Mouse (Mus musculus) gastrocnemius, postnatal 14 days (tissue): Measurements from ENCODE around the gene Mast3. TPM values are rescaled to one million over a fixed set of nuclear protein-coding genes. Genes with fewer than 3 reads are reported as not detected.
A peak's percentile ranks its signal among the peaks of the same experiment; 100 is the strongest.

Experiments
- DNase-seq: peaks from one replicate; pipeline ENCODE4 v3.0.0; 2021; ENCODE audit warnings: mixed read lengths
- intact Hi-C: fragments of 180-260 bp; cut with DNase I; formaldehyde crosslinking; loops from one replicate; pipeline ENCODE4 v1.15.1; 2025; ENCODE audit warnings: low total_unique reads
- microRNA-seq, 2 experiments: library from miRNA; unstranded; fragments of <30 nt; microRNA quantifications; one replicate each; pipeline ENCODE4 v1.2.0; 2021
- total RNA-seq, 2 experiments: library from RNA; stranded (reverse); gene quantifications; 2 replicates each; pipeline ENCODE4 v1.2.3; 2021

The Mast3 gene
- total RNA-seq, 2 experiments from 2014 or later = 5.2 to 7.0 TPM

DNA sequence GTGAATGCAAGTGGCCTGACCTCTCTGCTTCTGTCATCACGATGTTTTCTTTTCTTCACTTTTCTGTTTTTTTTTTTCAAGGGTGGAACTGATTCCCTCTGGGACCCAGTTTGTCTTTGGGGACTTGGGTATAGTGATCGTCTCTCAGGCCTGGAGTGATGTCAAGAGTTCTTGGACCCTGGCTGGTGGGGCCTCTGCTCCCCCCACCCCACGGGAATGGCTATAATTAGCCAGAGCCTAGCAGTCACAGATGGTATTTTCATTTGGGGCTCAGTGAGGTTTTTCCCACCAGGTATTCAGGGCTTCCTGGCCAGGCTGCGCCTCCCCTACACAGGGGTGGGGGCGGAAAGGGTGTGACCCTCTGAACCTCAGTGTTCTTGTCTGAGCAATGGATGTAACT, 63.2 kb downstream of the Mast3 start:
- no peak for DNase-seq
- intact Hi-C loops = no loop called here

DNA sequence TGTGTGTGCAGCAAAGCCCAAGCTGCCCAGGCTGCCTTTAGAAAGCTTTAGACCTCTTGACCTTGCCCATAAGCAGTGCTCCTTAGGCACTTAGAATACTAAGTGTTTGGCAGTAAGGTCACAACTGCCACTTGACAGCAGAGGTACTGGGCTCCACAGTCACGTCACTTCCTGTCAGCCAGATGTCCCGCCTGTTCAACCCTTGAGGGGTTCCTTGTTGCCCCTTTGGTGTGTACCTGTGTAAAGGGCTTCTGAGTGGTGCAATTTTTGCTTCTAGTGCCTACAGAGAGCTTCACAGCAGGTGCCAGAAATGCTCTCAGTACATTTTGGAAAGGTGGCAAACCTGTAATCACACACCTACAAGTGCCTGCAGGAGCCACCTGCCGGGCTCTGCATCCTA, 66.6 kb downstream of the Mast3 start:
- intact Hi-C loops = no loop called here
- no peak for DNase-seq

DNA sequence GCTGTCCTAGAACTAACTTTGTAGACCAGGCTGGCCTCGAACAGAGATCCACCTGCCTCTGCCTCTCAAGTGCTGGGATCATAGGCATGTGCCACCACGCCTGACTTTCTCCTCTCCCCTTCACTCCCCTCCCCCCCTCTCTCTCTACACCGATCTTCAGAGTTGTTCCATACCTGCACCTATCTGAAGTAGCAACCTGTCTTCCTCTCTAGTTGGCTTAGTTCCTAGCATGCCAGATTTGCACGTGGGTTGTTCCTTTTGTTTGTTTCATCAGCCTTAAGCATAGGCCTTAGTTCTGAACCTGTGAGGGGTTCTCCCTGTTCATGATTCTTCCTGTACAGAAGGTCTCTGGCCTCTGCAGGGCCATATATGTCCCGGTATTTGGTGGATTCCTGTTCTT, 67.1 kb downstream of the Mast3 start:
- DNase-seq = no peak
- intact Hi-C loops = no loop called here

DNA sequence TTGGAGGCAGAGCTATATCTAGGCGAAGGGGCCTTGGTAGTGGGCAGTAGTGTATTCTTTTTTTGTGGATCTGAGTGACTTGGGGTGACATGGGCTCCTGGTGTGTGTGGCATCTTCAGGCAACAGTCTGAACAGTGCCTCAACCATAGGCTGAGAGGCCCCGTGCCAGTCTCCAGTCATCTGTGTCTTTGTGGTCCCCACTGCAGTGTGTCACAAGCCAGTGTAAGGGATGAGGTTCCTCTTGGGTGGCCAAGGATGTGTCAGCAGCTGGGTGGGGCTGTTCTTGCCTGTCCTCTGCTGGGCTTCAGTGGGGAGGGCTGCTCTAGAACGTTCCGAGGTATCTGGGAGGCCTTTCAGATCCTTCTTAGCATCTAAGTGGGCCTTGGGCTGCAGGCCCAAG, 73.9 kb downstream of the Mast3 start:
- peak; percentile 2 for DNase-seq
- intact Hi-C loops = no loop called here

DNA sequence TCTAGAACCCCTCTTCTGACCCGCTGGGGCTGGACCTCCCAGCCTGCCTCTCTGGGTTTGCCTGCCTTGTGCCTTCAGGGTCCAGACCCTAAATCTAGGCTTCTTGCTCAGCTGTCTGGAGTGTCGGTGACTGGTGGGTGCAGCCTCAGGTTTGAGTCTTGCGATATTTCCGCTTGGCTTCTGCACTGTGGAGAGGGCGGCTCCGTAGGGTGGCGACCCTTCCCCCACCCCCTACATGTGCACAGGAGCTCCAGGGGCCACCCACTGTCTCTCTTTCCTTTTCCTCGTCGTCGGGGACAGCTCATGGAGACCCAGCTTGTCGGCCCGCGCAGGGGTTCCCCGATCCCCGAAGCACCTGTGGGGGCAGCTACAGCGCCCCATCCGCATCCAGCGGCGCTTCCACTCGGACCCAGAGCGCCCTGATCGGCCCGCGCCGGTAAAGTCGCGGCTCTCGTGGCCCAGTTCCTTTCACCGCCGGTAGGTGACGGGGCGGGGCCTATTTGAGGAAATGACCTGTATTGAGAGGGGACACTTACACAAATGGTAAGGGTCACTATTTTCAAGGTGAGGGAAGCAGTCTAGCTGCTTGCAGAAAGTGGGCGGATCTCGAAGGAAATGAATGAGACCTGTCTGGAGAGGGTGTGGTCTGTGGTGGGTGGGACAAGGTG, 74.9 kb downstream of the Mast3 start:
- intact Hi-C loops = loop anchor here (5.0 kb wide), 1 partner anchor 37 kb away; no protein-coding TSS in a partner anchor
- no peak for DNase-seq

Small RNA genes lying within 50 kb of the gene (microRNA-seq; reads per million reads assigned to microRNA genes)
- 0 to 0.64 reads per million in 2 experiments for gene Mir7240

Other genes with a start within 250 kb of the Mast3 start
- gene Isyna1, start 210.7 kb downstream of the Mast3 start, total RNA-seq = 10 to 100 TPM; 18.7 to 24.7 TPM
- 10 to 100 TPM; 22.9 to 25.7 TPM for gene Ssbp4, start 196.2 kb downstream of the Mast3 start, total RNA-seq
- under 1 TPM; 0.53 to 0.88 TPM for gene Lrrc25, start 188.9 kb downstream of the Mast3 start, total RNA-seq
- gene Gdf15, start 172.6 kb downstream of the Mast3 start, total RNA-seq = not detected
- gene Pgpep1, start 144.7 kb downstream of the Mast3 start, total RNA-seq = 10 to 100 TPM; 18.2 to 21.6 TPM
- 10 to 100 TPM; 65.9 to 77.0 TPM for gene Lsm4, start 131.8 kb downstream of the Mast3 start, total RNA-seq
- gene Jund, start 106.1 kb downstream of the Mast3 start, total RNA-seq = 10 to 100 TPM; 73.5 to 87.4 TPM
- under 1 TPM in 1 of 2 experiments, not detected in 1; 0.04 TPM for gene Iqcn, start 101.6 kb downstream of the Mast3 start, total RNA-seq
- gene Gm3336, start 86.5 kb downstream of the Mast3 start, total RNA-seq = not detected
- gene Pde4c, start 81.3 kb downstream of the Mast3 start, total RNA-seq = 1 to 10 TPM; 2.9 to 3.4 TPM
- 10 to 100 TPM; 44.3 to 45.1 TPM for gene Rab3a, start 50.4 kb downstream of the Mast3 start, total RNA-seq
- gene Mpv17l2, start 44.1 kb downstream of the Mast3 start, total RNA-seq = 10 to 100 TPM; 28.3 to 31.9 TPM
- 10 to 100 TPM; 23.0 to 27.9 TPM for gene Pik3r2, start 28.3 kb downstream of the Mast3 start, total RNA-seq
- under 1 TPM in 1 of 2 experiments, not detected in 1; 0.09 TPM for gene Il12rb1, start 3.4 kb upstream of the Mast3 start, total RNA-seq
- gene Arrdc2, start 34.7 kb upstream of the Mast3 start, total RNA-seq = 10 to 100 TPM in 1 of 2 experiments, 1 to 10 TPM in 1; 4.8 to 71.3 TPM
- gene Kcnn1, start 58.2 kb upstream of the Mast3 start, total RNA-seq = 1 to 10 TPM; 5.4 to 6.6 TPM
- gene Ccdc124, start 68.9 kb upstream of the Mast3 start, total RNA-seq = 10 to 100 TPM; 50.3 to 50.9 TPM
- under 1 TPM in 1 of 2 experiments, not detected in 1; 0.08 TPM for gene Slc5a5, start 87.7 kb upstream of the Mast3 start, total RNA-seq
- 1,000 to 10,000 TPM; 1,213 to 1,382 TPM for gene Rpl18a, start 92.4 kb upstream of the Mast3 start, total RNA-seq
- gene Map1s, start 100.9 kb upstream of the Mast3 start, total RNA-seq = 10 to 100 TPM; 13.8 to 15.5 TPM